Mouse (Mus musculus): ENCODE results near the gene Dusp1.

GRCm38 (mm10) chr17:26528751-26529150 lies 33.2 kb downstream of the Dusp1 start:
- TF ChIP-seq POLR2A (IDR thresholded peaks at IDR 0.05; ENCODE audit: low read depth, low read length): no peak
- no peak for TF ChIP-seq CTCF (IDR thresholded peaks at IDR 0.05; ENCODE audit: extremely low read depth, insufficient read length, insufficient replicate concordance, low read depth, low read length)

All from small intestine, adult 2 months (tissue).